Mouse (Mus musculus) heart, postnatal 0 days (tissue): ENCODE measurements around the gene Fermt1. TPM values are rescaled to one million over a fixed set of nuclear protein-coding genes. Genes with fewer than 3 reads are reported as not detected.

Experiments
- ATAC-seq: fragments of 200-750 bp; cut with Nextera tagmentation; 2 replicates; pipeline ENCODE4 v1.8.0; 2017; ENCODE audit warnings: low read depth, moderate number of reproducible peaks, moderate library complexity; ENCODE audit not compliant: insufficient read depth
- DNase-seq: peaks from one replicate; pipeline ENCODE4 v3.0.0-alpha.2; 2016; ENCODE audit warnings: low spot score
- H3K27ac ChIP-seq: fragments of 300-500 bp; sonication (generic); 2 replicates; pipeline ENCODE4 v1.5.1; 2014; ENCODE audit warnings: low read depth, mild to moderate bottlenecking
- H3K27me3 ChIP-seq: fragments of 300-500 bp; sonication (generic); 2 replicates; pipeline ENCODE4 v1.6.1; 2014; ENCODE audit warnings: low read length, mixed read lengths; ENCODE audit not compliant: control insufficient read depth, insufficient read depth
- H3K36me3 ChIP-seq: fragments of 300-500 bp; sonication (generic); replicated peaks from 2 replicates; pipeline ENCODE4 v1.6.1; 2014; ENCODE audit warnings: low read length, mixed read lengths; ENCODE audit not compliant: control insufficient read depth, insufficient read depth
- H3K4me1 ChIP-seq: fragments of 300-500 bp; sonication (generic); 2 replicates; pipeline ENCODE4 v1.6.1; 2014; ENCODE audit warnings: antibody characterized with exemption; ENCODE audit not compliant: control insufficient read depth, insufficient read depth
- H3K4me2 ChIP-seq: fragments of 300-500 bp; sonication (generic); 2 replicates; pipeline ENCODE4 v1.6.1; 2014; ENCODE audit warnings: low read depth, mild to moderate bottlenecking, low read length, moderate library complexity
- H3K4me3 ChIP-seq: fragments of 300-500 bp; sonication (generic); 2 replicates; pipeline ENCODE4 v1.5.1; 2014; ENCODE audit warnings: low read depth, low read length
- H3K9ac ChIP-seq: fragments of 300-500 bp; sonication (generic); replicated peaks from 2 replicates; pipeline ENCODE4 v1.6.1; 2014; ENCODE audit warnings: low read depth, low read length, mixed read lengths
- H3K9me3 ChIP-seq: fragments of 300-500 bp; sonication (generic); replicated peaks from 2 replicates; pipeline ENCODE4 v1.6.1; 2016; ENCODE audit warnings: low read length; ENCODE audit not compliant: control insufficient read depth
- CTCF ChIP-seq: IDR thresholded peaks from 2 replicates; pipeline ENCODE4 v1.5.1; 2016; ENCODE audit warnings: antibody characterized with exemption, control low read depth, low read depth
- EP300 ChIP-seq: IDR thresholded peaks from 2 replicates; pipeline ENCODE4 v1.6.1; 2016; ENCODE audit warnings: antibody characterized with exemption, low read depth
- WGBS: fragments of 180-500 bp; shearing (Covaris S2); extraction: QIAGEN DNeasy Blood & Tissue Kit; methylation state at CpG from one replicate; pipeline ENCODE4 v1.1.7; 2014; 5-methylcytosine and 5-hydroxymethylcytosine counted together
- polyA plus RNA-seq: library from polyadenylated mRNA; unstranded; fragments of >200 nt; fragmentation: Nextera tagmentation; extraction: Ambion mirVana; gene quantifications from 2 replicates; pipeline ENCODE4 v1.2.1, GENCODE M21; 2015
- total RNA-seq: library from RNA; depleted of rRNA; stranded (reverse); fragments of >200 nt; gene quantifications from 2 replicates; pipeline ENCODE4 v1.2.3, GENCODE M21; 2014; ENCODE audit warnings: low replicate concordance

The Fermt1 gene
- total and polyA plus RNA-seq, 2 experiments from 2014 or later: not detected

DNA sequence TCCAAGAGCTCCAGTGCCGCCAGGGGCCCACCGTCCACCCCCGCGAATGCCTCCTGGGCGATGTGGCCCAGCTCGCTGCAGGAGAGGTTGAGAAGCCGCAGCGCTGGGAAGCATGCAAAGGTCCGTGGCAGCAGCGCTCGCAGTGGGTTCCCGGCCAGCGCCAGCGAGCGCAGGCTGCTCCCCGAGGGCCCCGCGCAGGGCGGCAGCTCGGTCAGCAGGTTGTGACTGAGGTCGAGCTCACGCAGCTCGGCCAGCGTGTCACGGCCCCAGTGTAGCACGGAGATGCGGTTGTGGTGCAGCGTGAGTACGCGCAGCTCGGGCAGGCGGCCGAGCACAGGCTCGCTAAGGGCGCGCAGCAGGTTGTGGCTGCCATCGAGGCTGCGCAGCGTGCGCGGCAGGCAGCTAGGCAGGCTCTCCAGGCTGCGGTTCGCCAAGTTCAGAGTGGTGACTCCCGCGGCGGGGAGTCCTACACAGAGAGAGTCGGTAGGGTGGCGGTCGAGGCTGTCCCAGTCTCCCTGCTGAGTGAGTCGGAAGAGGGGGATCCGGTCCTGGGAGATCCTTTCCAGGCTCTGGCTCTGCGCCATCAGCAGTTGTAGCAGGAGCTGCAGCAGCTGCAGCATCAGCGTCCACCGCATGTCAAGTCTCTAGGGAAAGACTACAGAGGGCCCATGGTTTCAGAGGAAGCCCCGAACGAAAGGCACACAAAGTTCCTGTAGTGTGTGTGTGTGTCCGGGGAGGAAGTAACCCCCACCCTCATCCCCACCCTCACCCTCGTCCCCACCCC is 66.3 kb downstream of the Fermt1 start:
- peaks cover 52% of the 10 kb centered on the region for H3K27me3 ChIP-seq
- H3K4me3 ChIP-seq: peak overlapping the region; percentile 46
- under 1% methylated on average over 55 of the region's 58 CpGs for WGBS
- peak overlapping the region; percentile 70 for H3K4me2 ChIP-seq
- H3K4me1 ChIP-seq: no peaks in the 10 kb centered on the region
- DNase-seq (peak; percentile 13), ATAC-seq (peak; percentile 52)
- no peak overlapping the region for H3K27ac ChIP-seq
- TF ChIP-seq EP300 (no peak), CTCF (no peak)
- H3K36me3 ChIP-seq: no peaks in the 10 kb centered on the region
- H3K9me3 ChIP-seq: no peaks in the 10 kb centered on the region
- no peak overlapping the region for H3K9ac ChIP-seq

- Histone ChIP-seq H3K9ac (no peak overlapping the region), H3K4me1 (no peaks in the 10 kb centered on the region), H3K27ac (no peak overlapping the region), H3K36me3 (no peaks in the 10 kb centered on the region), H3K27me3 (peaks cover 52% of the 10 kb centered on the region), H3K4me3 (no peak overlapping the region), H3K9me3 (no peaks in the 10 kb centered on the region), H3K4me2 (no peak overlapping the region)
- ATAC-seq: no peak
- no peak for DNase-seq
- TF ChIP-seq CTCF (no peak), EP300 (no peak)
- 57% methylated on average over 1 of the region's 1 CpGs for WGBS
Measured at GRCm38 (mm10) chr2:132876991-132877390, 68.7 kb downstream of the Fermt1 start.

GRCm38 (mm10) chr2:132873657-132874326 is 71.9 kb downstream of the Fermt1 start:
- H3K9ac ChIP-seq: no peak overlapping the region
- peaks cover 23% of the 10 kb centered on the region for H3K27me3 ChIP-seq
- DNase-seq (no peak), ATAC-seq (no peak)
- no peaks in the 10 kb centered on the region for H3K36me3 ChIP-seq
- no peak overlapping the region for H3K4me3 ChIP-seq
- H3K4me2 ChIP-seq: no peak overlapping the region
- H3K9me3 ChIP-seq: no peaks in the 10 kb centered on the region
- 72% methylated on average over 10 of the region's 10 CpGs for WGBS
- no peaks in the 10 kb centered on the region for H3K4me1 ChIP-seq
- no peak for TF ChIP-seq EP300
- no peak for TF ChIP-seq CTCF
- no peak overlapping the region for H3K27ac ChIP-seq

GRCm38 (mm10) chr2:132871663-132872062 is 74.0 kb downstream of the Fermt1 start:
- Histone ChIP-seq H3K36me3 (peaks cover 10% of the 10 kb centered on the region), H3K27ac (no peak overlapping the region), H3K4me2 (no peak overlapping the region), H3K27me3 (0 out of 2 replicates have a peak, but pooled peaks cover 4% of the 10 kb centered on the region), H3K9me3 (no peaks in the 10 kb centered on the region), H3K4me3 (no peak overlapping the region), H3K4me1 (no peaks in the 10 kb centered on the region), H3K9ac (no peak overlapping the region)
- 67% methylated on average over 3 of the region's 3 CpGs for WGBS
- DNase-seq: no peak
- TF ChIP-seq EP300 (no peak), CTCF (no peak)
- ATAC-seq: no peak

- Histone ChIP-seq H3K4me2 (no peak overlapping the region), H3K27ac (no peak overlapping the region), H3K9ac (no peak overlapping the region), H3K36me3 (peaks cover 19% of the 10 kb centered on the region), H3K27me3 (no peaks in the 10 kb centered on the region), H3K9me3 (no peaks in the 10 kb centered on the region), H3K4me3 (no peak overlapping the region), H3K4me1 (no peaks in the 10 kb centered on the region)
- WGBS: 79% methylated on average over 4 of the region's 4 CpGs
- ATAC-seq: no peak
- DNase-seq: no peak
- TF ChIP-seq CTCF (no peak), EP300 (no peak)
Measured at GRCm38 (mm10) chr2:132870286-132870685, 75.4 kb downstream of the Fermt1 start.

- DNase-seq (no peak), ATAC-seq (no peak)
- Histone ChIP-seq H3K36me3 (peaks cover 22% of the 10 kb centered on the region), H3K4me3 (no peak overlapping the region), H3K27me3 (no peaks in the 10 kb centered on the region), H3K9ac (no peak overlapping the region), H3K4me2 (no peak overlapping the region), H3K27ac (no peak overlapping the region), H3K4me1 (no peaks in the 10 kb centered on the region), H3K9me3 (no peaks in the 10 kb centered on the region)
- no peak for TF ChIP-seq EP300
- no peak for TF ChIP-seq CTCF
- 79% methylated on average over 5 of the region's 5 CpGs for WGBS
Measured at GRCm38 (mm10) chr2:132869682-132870081, 76.0 kb downstream of the Fermt1 start.
